ENCODE assay signal across 8 mouse cellular contexts in the genomic region with DNA sequence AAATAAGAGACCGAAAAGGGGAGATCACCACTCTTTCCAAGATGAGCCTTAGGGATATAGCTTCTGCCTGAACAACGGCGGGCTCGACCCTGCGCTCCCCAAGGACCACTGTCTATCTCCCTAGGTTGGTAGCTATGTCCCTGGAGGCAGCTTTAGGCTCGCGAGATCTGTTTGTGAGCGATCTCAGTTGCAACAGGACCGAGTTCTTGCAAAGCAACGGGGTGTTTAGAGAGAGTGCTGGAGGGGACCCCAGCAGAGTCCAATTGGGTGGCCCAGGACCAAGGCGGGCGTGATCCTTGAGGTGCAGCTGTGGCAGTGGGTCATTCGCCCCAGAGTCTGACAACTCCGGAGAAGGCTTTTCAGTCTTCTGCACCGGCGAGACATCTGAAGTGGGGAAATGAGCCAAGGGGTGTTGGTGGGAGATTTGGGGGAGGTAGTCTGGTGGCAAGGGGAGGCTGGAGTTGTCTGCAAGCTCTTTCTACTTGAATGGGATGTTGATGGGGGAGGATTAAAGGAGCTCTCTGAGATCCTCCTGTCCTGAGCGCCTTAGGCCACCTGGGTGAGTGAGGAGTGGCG. TPM values are rescaled to one million over a fixed set of nuclear protein-coding genes. Genes with fewer than 3 reads are reported as not detected.
A peak's percentile ranks its signal among the peaks of the same experiment; 100 is the strongest.
DNase-seq lines count a peak whose midpoint lies in the region; ATAC-seq lines count a peak whose summit lies in the region.

No protein-coding gene starts in this region.

- H3K4me2 ChIP-seq in kidney, embryonic 16.5 days (replicated peaks; ENCODE audit: low read depth, low read length): peak overlapping the region; percentile 84
- H3K4me2 ChIP-seq in embryonic facial prominence, embryonic 14.5 days (ENCODE audit: low read depth, low read length): peak overlapping the region; percentile 65
- H3K4me2 ChIP-seq in intestine, embryonic 16.5 days (ENCODE audit: low read depth, low read length): peak overlapping the region; percentile 87
- peak overlapping the region; percentile 93 for H3K4me2 ChIP-seq in neural tube, embryonic 15.5 days

- H3K4me3 ChIP-seq in kidney, embryonic 16.5 days (ENCODE audit: low read length): peak overlapping the region; percentile 81
- H3K4me3 ChIP-seq in embryonic facial prominence, embryonic 14.5 days (ENCODE audit: low read depth, low read length): peak overlapping the region; percentile 76
- peak overlapping the region; percentile 69 for H3K4me3 ChIP-seq in intestine, embryonic 16.5 days (ENCODE audit: low read length)
- H3K4me3 ChIP-seq in neural tube, embryonic 15.5 days (replicated peaks): peak overlapping the region; percentile 60

- WGBS in kidney, embryonic 16.5 days: 7% methylated on average over 18 of the region's 18 CpGs
- WGBS in embryonic facial prominence, embryonic 14.5 days: under 1% methylated on average over 18 of the region's 18 CpGs
- 11% methylated on average over 18 of the region's 18 CpGs for WGBS in intestine, embryonic 16.5 days
- WGBS in neural tube, embryonic 15.5 days: 2% methylated on average over 18 of the region's 18 CpGs

- no peak for DNase-seq in kidney, adult 11 months
- peak; percentile 57 for DNase-seq in embryonic facial prominence, embryonic 14.5 days (ENCODE audit: low spot score)
- DNase-seq in urinary bladder, postnatal 36 days (ENCODE audit: low spot score in 2 of 2): no peak
- no peak for DNase-seq in right cerebral cortex, postnatal 36 days (ENCODE audit: low spot score in 2 of 2)
- DNase-seq in c-Kit-positive CD71-positive TER-119-positive erythroid progenitor cells, embryonic 14.5 days (ENCODE audit: low spot score): no peak

- peak overlapping the region; percentile 17; the same call in 1 of the 2 replicates for H3K27ac ChIP-seq in kidney, embryonic 16.5 days (ENCODE audit: low read length)
- peak overlapping the region; percentile 94 for H3K27ac ChIP-seq in embryonic facial prominence, embryonic 14.5 days (replicated peaks; ENCODE audit: low read depth, low read length)
- H3K27ac ChIP-seq in intestine, embryonic 16.5 days (ENCODE audit: low read length): peak overlapping the region; percentile 53
- H3K27ac ChIP-seq in neural tube, embryonic 15.5 days (replicated peaks): peak overlapping the region; percentile 87

- H3K4me1 ChIP-seq in kidney, embryonic 16.5 days (ENCODE audit: insufficient read depth, low read length): peaks cover 31% of the 10 kb centered on the region
- H3K4me1 ChIP-seq in embryonic facial prominence, embryonic 14.5 days (ENCODE audit: control insufficient read depth, insufficient read depth, low read length): peaks cover 32% of the 10 kb centered on the region
- H3K4me1 ChIP-seq in intestine, embryonic 16.5 days (ENCODE audit: control insufficient read depth, insufficient read depth, low read length): peaks cover 19% of the 10 kb centered on the region
- peaks cover 58% of the 10 kb centered on the region for H3K4me1 ChIP-seq in neural tube, embryonic 15.5 days

- H3K27me3 ChIP-seq in kidney, embryonic 16.5 days (ENCODE audit: insufficient read depth, low read length): no peaks in the 10 kb centered on the region; the same call in 1 of the 2 replicates
- no peaks in the 10 kb centered on the region for H3K27me3 ChIP-seq in embryonic facial prominence, embryonic 14.5 days (replicated peaks; ENCODE audit: control insufficient read depth, insufficient read depth, low read length)
- H3K27me3 ChIP-seq in intestine, embryonic 16.5 days (replicated peaks; ENCODE audit: control insufficient read depth, insufficient read depth, low read length): peaks cover 6% of the 10 kb centered on the region; the same call in 1 of the 2 replicates
- H3K27me3 ChIP-seq in neural tube, embryonic 15.5 days (replicated peaks): no peaks in the 10 kb centered on the region

- no peaks in the 10 kb centered on the region for H3K9me3 ChIP-seq in kidney, embryonic 16.5 days (ENCODE audit: low read length)
- no peaks in the 10 kb centered on the region for H3K9me3 ChIP-seq in embryonic facial prominence, embryonic 14.5 days (ENCODE audit: control insufficient read depth, low read length)
- no peaks in the 10 kb centered on the region for H3K9me3 ChIP-seq in intestine, embryonic 16.5 days (ENCODE audit: control insufficient read depth, low read length)
- no peaks in the 10 kb centered on the region for H3K9me3 ChIP-seq in neural tube, embryonic 15.5 days (replicated peaks)

- peak; percentile 16; the same call in 1 of the 2 replicates for ATAC-seq in kidney, embryonic 16.5 days (ENCODE audit: low FRiP score, low TSS enrichment)
- ATAC-seq in embryonic facial prominence, embryonic 14.5 days (ENCODE audit: low read depth): peak; percentile 20
- peak; percentile 44; the same call in 1 of the 2 replicates for ATAC-seq in intestine, embryonic 16.5 days
- peak; percentile 32; the same call in 1 of the 2 replicates for ATAC-seq in neural tube, embryonic 15.5 days (ENCODE audit: low FRiP score)

- peak overlapping the region; percentile 91 for H3K9ac ChIP-seq in kidney, embryonic 16.5 days (replicated peaks; ENCODE audit: low read length)
- H3K9ac ChIP-seq in embryonic facial prominence, embryonic 14.5 days (ENCODE audit: low read depth, low read length): peak overlapping the region; percentile 85
- peak overlapping the region; percentile 81 for H3K9ac ChIP-seq in intestine, embryonic 16.5 days (ENCODE audit: low read depth, low read length)
- H3K9ac ChIP-seq in neural tube, embryonic 15.5 days (replicated peaks): peak overlapping the region; percentile 67

- no peaks in the 10 kb centered on the region for H3K36me3 ChIP-seq in kidney, embryonic 16.5 days (ENCODE audit: insufficient read depth, low read length)
- H3K36me3 ChIP-seq in embryonic facial prominence, embryonic 14.5 days (ENCODE audit: control insufficient read depth, insufficient read depth, low read length): no peaks in the 10 kb centered on the region
- H3K36me3 ChIP-seq in intestine, embryonic 16.5 days (ENCODE audit: control insufficient read depth, insufficient read depth, low read length): no peaks in the 10 kb centered on the region
- H3K36me3 ChIP-seq in neural tube, embryonic 15.5 days: no peaks in the 10 kb centered on the region

RNA-seq across cellular contexts. Expression of gene Rgma, which starts 15.2 kb away (rescaled TPM):
- 10.0 and 12.8 TPM in 2 replicates for polyA plus RNA-seq in kidney, embryonic 16.5 days (2015; fragmentation: Nextera tagmentation; extraction: Ambion mirVana)
- polyA plus RNA-seq in embryonic facial prominence, embryonic 14.5 days (2014; fragmentation: Nextera tagmentation; extraction: Ambion mirVana): 19.6 and 26.1 TPM in 2 replicates
- polyA plus RNA-seq in intestine, embryonic 16.5 days (2015; fragmentation: Nextera tagmentation; extraction: Ambion mirVana): 5.3 and 5.8 TPM in 2 replicates
- polyA plus RNA-seq in neural tube, embryonic 15.5 days (2015; fragmentation: Nextera tagmentation; extraction: Ambion mirVana): 32.3 and 32.7 TPM in 2 replicates

Comparison
In these comparisons a context has a peak if more than half of its experiments do, and no peak if none do; other contexts are left out.
1. H3K27ac ChIP-seq: peak in every context shown above with its lines; median percentile 94 in embryonic facial prominence, embryonic 14.5 days; 87 in neural tube, embryonic 15.5 days; 53 in intestine, embryonic 16.5 days; 17 in kidney, embryonic 16.5 days.